Mouse (Mus musculus) ES-Bruce4 (cell line): ENCODE results near the gene Ppp1r3e. TPM values are rescaled to one million over a fixed set of nuclear protein-coding genes. Genes with fewer than 3 reads are reported as not detected.
A peak's percentile ranks its signal among the peaks of the same experiment; 100 is the strongest.

Source experiments
- H3K27ac ChIP-seq: 2 replicates; pipeline ENCODE4 v1.5.1; 2012; ENCODE audit warnings: low read length, inconsistent platforms; ENCODE audit not compliant: insufficient read depth
- H3K27me3 ChIP-seq: 2 replicates; pipeline ENCODE4 v1.6.1; 2012; ENCODE audit warnings: mild to moderate bottlenecking, low read length, inconsistent platforms; ENCODE audit not compliant: control insufficient read depth, poor library complexity, insufficient read depth, severe bottlenecking
- H3K36me3 ChIP-seq: 2 replicates; pipeline ENCODE4 v1.6.1; 2012; ENCODE audit warnings: inconsistent platforms, mild to moderate bottlenecking, low read length, moderate library complexity; ENCODE audit not compliant: control insufficient read depth, poor library complexity, insufficient read depth, severe bottlenecking
- H3K4me1 ChIP-seq: one replicate; pipeline ENCODE4 v1.8.1; 2011; ENCODE audit warnings: low read length; ENCODE audit not compliant: control insufficient read depth, insufficient read depth
- H3K4me3 ChIP-seq: 2 replicates; pipeline ENCODE4 v1.5.1; 2011; ENCODE audit warnings: low read depth, mild to moderate bottlenecking, low read length
- H3K9ac ChIP-seq: 2 replicates; pipeline ENCODE4 v1.6.1; 2012; ENCODE audit warnings: low read depth, mild to moderate bottlenecking, inconsistent platforms; ENCODE audit not compliant: poor library complexity, severe bottlenecking
- H3K9me3 ChIP-seq: replicated peaks from 2 replicates; pipeline ENCODE4 v1.6.1; 2012; ENCODE audit warnings: mild to moderate bottlenecking, low read length, inconsistent platforms; ENCODE audit not compliant: control insufficient read depth, poor library complexity, insufficient read depth, severe bottlenecking
- CTCF ChIP-seq: IDR thresholded peaks from one replicate; pipeline ENCODE4 v1.8.1; 2011; ENCODE audit warnings: low read depth, low read length
- EP300 ChIP-seq: IDR thresholded peaks from 2 replicates; pipeline ENCODE4 v1.6.1; 2011; ENCODE audit warnings: low read depth, low read length; ENCODE audit not compliant: insufficient read depth
- POLR2A ChIP-seq: IDR thresholded peaks from one replicate; pipeline ENCODE4 v1.8.1; 2011; ENCODE audit warnings: low read length; ENCODE audit not compliant: insufficient read depth
- polyA plus RNA-seq: library from polyadenylated mRNA; stranded (reverse); fragments of >200 nt; gene quantifications from 2 replicates; pipeline ENCODE4 v1.2.4, GENCODE M21; 2011; ENCODE audit warnings: low read depth; ENCODE audit not compliant: missing spikeins, insufficient read depth, insufficient read length

Gene Ppp1r3e
- polyA plus RNA-seq, 1 experiment = 4.2 TPM

GRCm38 (mm10) chr14:54870861-54871260 is 6.5 kb downstream of the Ppp1r3e start, which contains the start of gene Homez:
Gene Homez (minus strand): TSS chr14:54870961.
- Histone ChIP-seq H3K4me1 (no peaks in the 10 kb centered on the region), H3K9me3 (no peaks in the 10 kb centered on the region), H3K9ac (no peak within 1 kb of the TSS), H3K36me3 (no peaks in the 10 kb centered on the region), H3K27me3 (no peaks in the 10 kb centered on the region), H3K4me3 (no peak within 1 kb of the TSS), H3K27ac (no peak within 1 kb of the TSS)
- no peak for TF ChIP-seq POLR2A
- TF ChIP-seq EP300 = no peak
- no peak for TF ChIP-seq CTCF

GRCm38 (mm10) chr14:54868026-54868425 is 9.3 kb downstream of the Ppp1r3e start:
- Histone ChIP-seq H3K27ac (no peak overlapping the region), H3K4me3 (no peak overlapping the region), H3K36me3 (no peaks in the 10 kb centered on the region), H3K9ac (no peak overlapping the region), H3K9me3 (no peaks in the 10 kb centered on the region), H3K4me1 (no peaks in the 10 kb centered on the region), H3K27me3 (no peaks in the 10 kb centered on the region)
- no peak for TF ChIP-seq EP300
- no peak for TF ChIP-seq CTCF
- TF ChIP-seq POLR2A = no peak

DNA sequence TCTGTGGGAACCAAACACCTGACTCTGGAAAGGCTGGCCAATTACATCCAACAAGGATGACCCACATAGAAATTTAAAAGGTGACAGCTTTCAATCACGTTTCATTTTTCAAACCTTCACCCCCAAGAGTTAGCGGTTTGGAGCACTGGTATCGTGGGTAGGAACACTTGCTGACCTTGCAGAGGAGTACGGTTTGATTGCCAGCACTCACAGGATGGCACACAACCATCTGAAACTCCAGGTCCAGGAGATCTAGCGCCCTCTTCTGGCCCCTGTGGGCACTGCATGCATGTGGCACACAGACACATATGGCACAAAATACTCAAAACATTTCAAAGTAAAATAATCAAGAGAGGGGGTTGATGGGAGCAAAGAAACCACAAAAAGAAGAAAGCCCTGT is 10.4 kb downstream of the Ppp1r3e start:
- Histone ChIP-seq H3K9me3 (no peaks in the 10 kb centered on the region), H3K27me3 (no peaks in the 10 kb centered on the region), H3K4me1 (no peaks in the 10 kb centered on the region), H3K4me3 (no peak overlapping the region), H3K9ac (no peak overlapping the region), H3K27ac (no peak overlapping the region), H3K36me3 (no peaks in the 10 kb centered on the region)
- TF ChIP-seq CTCF (peak; percentile 95), EP300 (no peak)

GRCm38 (mm10) chr14:54866268-54866667 is 11.1 kb downstream of the Ppp1r3e start:
- Histone ChIP-seq H3K36me3 (no peaks in the 10 kb centered on the region), H3K9me3 (no peaks in the 10 kb centered on the region), H3K9ac (no peak overlapping the region), H3K4me3 (no peak overlapping the region), H3K27me3 (no peaks in the 10 kb centered on the region), H3K27ac (no peak overlapping the region), H3K4me1 (no peaks in the 10 kb centered on the region)
- no peak for TF ChIP-seq POLR2A
- no peak for TF ChIP-seq EP300

DNA sequence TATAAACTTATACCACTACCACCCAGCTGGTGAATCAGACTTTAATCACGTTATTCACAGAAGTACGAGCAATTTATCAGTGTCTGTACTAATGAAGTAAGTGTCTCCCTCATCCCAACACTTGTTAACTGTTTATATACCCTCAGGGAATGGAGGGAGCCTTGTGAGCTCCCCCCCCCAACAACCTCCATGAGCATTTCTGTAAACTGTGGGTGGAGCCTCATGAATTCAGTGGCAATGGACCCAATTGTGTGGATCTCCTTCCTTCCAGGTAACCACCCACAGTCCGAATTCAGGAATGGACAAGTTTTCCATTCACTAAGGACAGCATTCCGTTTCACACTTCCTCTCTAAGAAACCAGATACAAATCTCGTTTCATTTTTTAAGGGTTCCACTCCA is 11.7 kb downstream of the Ppp1r3e start:
- H3K9me3 ChIP-seq = no peaks in the 10 kb centered on the region
- no peaks in the 10 kb centered on the region for H3K4me1 ChIP-seq
- no peak overlapping the region for H3K9ac ChIP-seq
- H3K4me3 ChIP-seq = no peak overlapping the region
- no peak overlapping the region for H3K27ac ChIP-seq
- no peaks in the 10 kb centered on the region for H3K27me3 ChIP-seq
- no peaks in the 10 kb centered on the region for H3K36me3 ChIP-seq
- TF ChIP-seq CTCF (no peak), EP300 (no peak), POLR2A (no peak)

- no peaks in the 10 kb centered on the region for H3K27me3 ChIP-seq
- TF ChIP-seq CTCF (no peak), POLR2A (no peak), EP300 (no peak)
- no peak overlapping the region for H3K27ac ChIP-seq
Observed at GRCm38 (mm10) chr14:54864313-54865036, 12.9 kb downstream of the Ppp1r3e start.

More at GRCm38 (mm10) chr14:54864313-54865036, 12.9 kb downstream of the Ppp1r3e start:
- Histone ChIP-seq H3K9me3 (no peaks in the 10 kb centered on the region), H3K36me3 (no peaks in the 10 kb centered on the region), H3K4me3 (peak overlapping the region; percentile 92), H3K9ac (peak overlapping the region; percentile 87), H3K4me1 (no peaks in the 10 kb centered on the region)
